Mouse (Mus musculus) embryonic facial prominence, embryonic 12.5 days (tissue): ENCODE data around the gene Itih4. TPM values are rescaled to one million over a fixed set of nuclear protein-coding genes. Genes with fewer than 3 reads are reported as not detected.

Experiments
- ATAC-seq: fragments of 200-750 bp; cut with Nextera tagmentation; 2 replicates; pipeline ENCODE4 v1.8.0; 2017; ENCODE audit not compliant: insufficient number of reproducible peaks, insufficient read depth, low FRiP score, low TSS enrichment
- H3K27ac ChIP-seq: fragments of 300-500 bp; sonication (generic); 2 replicates; pipeline ENCODE4 v1.5.1; 2016; ENCODE audit warnings: mild to moderate bottlenecking
- H3K27me3 ChIP-seq: fragments of 300-500 bp; sonication (generic); 2 replicates; pipeline ENCODE4 v1.6.1; 2016; ENCODE audit warnings: mild to moderate bottlenecking, moderate library complexity
- H3K36me3 ChIP-seq: fragments of 300-500 bp; sonication (generic); 2 replicates; pipeline ENCODE4 v1.6.1; 2016; ENCODE audit warnings: mild to moderate bottlenecking
- H3K4me1 ChIP-seq: fragments of 300-500 bp; sonication (generic); 2 replicates; pipeline ENCODE4 v1.6.1; 2016
- H3K4me2 ChIP-seq: fragments of 300-500 bp; sonication (generic); replicated peaks from 2 replicates; pipeline ENCODE4 v1.6.1; 2016; ENCODE audit warnings: mild to moderate bottlenecking, moderate library complexity
- H3K4me3 ChIP-seq: fragments of 300-500 bp; sonication (generic); 2 replicates; pipeline ENCODE4 v1.5.1; 2016; ENCODE audit warnings: mild to moderate bottlenecking
- H3K9ac ChIP-seq: fragments of 300-500 bp; sonication (generic); 2 replicates; pipeline ENCODE4 v1.6.1; 2016; ENCODE audit warnings: mild to moderate bottlenecking, moderate library complexity
- H3K9me3 ChIP-seq: fragments of 300-500 bp; sonication (generic); 2 replicates; pipeline ENCODE4 v1.6.1; 2016; ENCODE audit warnings: mild to moderate bottlenecking, moderate library complexity
- WGBS: fragments of 180-500 bp; shearing (Covaris S2); methylation state at CpG from one replicate; pipeline ENCODE4 v1.1.7; 2016; 5-methylcytosine and 5-hydroxymethylcytosine counted together
- polyA plus RNA-seq: library from polyadenylated mRNA; unstranded; fragments of >200 nt; fragmentation: Nextera tagmentation; extraction: Ambion mirVana; gene quantifications from 2 replicates; pipeline ENCODE4 v1.2.1, GENCODE M21; 2016

Gene Itih4
- polyA plus RNA-seq, 1 experiment from 2014 or later = not detected

- ATAC-seq = no peak
- Histone ChIP-seq H3K9me3 (no peaks in the 10 kb centered on the region), H3K27me3 (no peaks in the 10 kb centered on the region), H3K4me3 (no peak overlapping the region), H3K4me1 (peaks cover 11% of the 10 kb centered on the region), H3K9ac (no peak overlapping the region), H3K27ac (no peak overlapping the region), H3K36me3 (peaks cover 8% of the 10 kb centered on the region), H3K4me2 (no peak overlapping the region)
- 84% methylated on average over 17 of the region's 17 CpGs for WGBS
Measured at GRCm38 (mm10) chr14:30880811-30881717, 5.2 kb upstream of the Itih4 start.

GRCm38 (mm10) chr14:30881718-30882108 is 4.6 kb upstream of the Itih4 start:
- Histone ChIP-seq H3K4me3 (no peak overlapping the region), H3K4me2 (no peak overlapping the region), H3K9ac (no peak overlapping the region), H3K27me3 (no peaks in the 10 kb centered on the region), H3K9me3 (no peaks in the 10 kb centered on the region), H3K27ac (no peak overlapping the region), H3K36me3 (peaks cover 7% of the 10 kb centered on the region; the same call in 1 of the 2 replicates), H3K4me1 (peaks cover 11% of the 10 kb centered on the region)
- 92% methylated on average over 3 of the region's 3 CpGs for WGBS
- no peak for ATAC-seq

- H3K4me1 ChIP-seq = peaks cover 8% of the 10 kb centered on the region
- no peak for ATAC-seq
- WGBS = 5% methylated on average over 3 of the region's 3 CpGs
- no peaks in the 10 kb centered on the region for H3K27me3 ChIP-seq
- no peak overlapping the region for H3K4me2 ChIP-seq
- H3K9me3 ChIP-seq = no peaks in the 10 kb centered on the region
- H3K27ac ChIP-seq = no peak overlapping the region
- H3K4me3 ChIP-seq = no peak overlapping the region
- no peaks in the 10 kb centered on the region for H3K36me3 ChIP-seq
- H3K9ac ChIP-seq = no peak overlapping the region
Measured at GRCm38 (mm10) chr14:30885298-30885697, 978 bp upstream of the Itih4 start.

- no peak overlapping the region for H3K27ac ChIP-seq
- no peaks in the 10 kb centered on the region for H3K27me3 ChIP-seq
- H3K4me3 ChIP-seq = no peak overlapping the region
- no peaks in the 10 kb centered on the region for H3K9me3 ChIP-seq
- H3K4me2 ChIP-seq = peak overlapping the region; percentile 25
- H3K4me1 ChIP-seq = peaks cover 8% of the 10 kb centered on the region
- no peak for ATAC-seq
- no peaks in the 10 kb centered on the region for H3K36me3 ChIP-seq
- 11% methylated on average over 8 of the region's 9 CpGs for WGBS
- H3K9ac ChIP-seq = no peak overlapping the region
Measured at GRCm38 (mm10) chr14:30888271-30888732, 2.0 kb downstream of the Itih4 start.

GRCm38 (mm10) chr14:30899972-30900371 is 13.7 kb downstream of the Itih4 start:
- no peak overlapping the region for H3K4me2 ChIP-seq
- no peaks in the 10 kb centered on the region for H3K27me3 ChIP-seq
- no peaks in the 10 kb centered on the region for H3K9me3 ChIP-seq
- H3K27ac ChIP-seq = no peak overlapping the region
- ATAC-seq = no peak
- 70% methylated on average over 3 of the region's 3 CpGs for WGBS
- no peaks in the 10 kb centered on the region for H3K4me1 ChIP-seq
- no peaks in the 10 kb centered on the region for H3K36me3 ChIP-seq
- H3K4me3 ChIP-seq = no peak overlapping the region
- no peak overlapping the region for H3K9ac ChIP-seq

GRCm38 (mm10) chr14:30902628-30903027 is 16.4 kb downstream of the Itih4 start:
- 92% methylated on average over 5 of the region's 5 CpGs for WGBS

GRCm38 (mm10) chr14:30903036-30903435 is 16.8 kb downstream of the Itih4 start:
- Histone ChIP-seq H3K4me1 (no peaks in the 10 kb centered on the region), H3K9me3 (no peaks in the 10 kb centered on the region), H3K36me3 (no peaks in the 10 kb centered on the region), H3K27ac (no peak overlapping the region), H3K4me2 (no peak overlapping the region), H3K4me3 (no peak overlapping the region), H3K9ac (no peak overlapping the region), H3K27me3 (no peaks in the 10 kb centered on the region)
- no peak for ATAC-seq
- 49% methylated on average over 3 of the region's 3 CpGs for WGBS

More at GRCm38 (mm10) chr14:30902628-30903027, 16.4 kb downstream of the Itih4 start:
- H3K4me1 ChIP-seq = no peaks in the 10 kb centered on the region
- no peaks in the 10 kb centered on the region for H3K27me3 ChIP-seq
- H3K9ac ChIP-seq = no peak overlapping the region
- no peak overlapping the region for H3K4me3 ChIP-seq
- H3K4me2 ChIP-seq = no peak overlapping the region
- no peaks in the 10 kb centered on the region for H3K9me3 ChIP-seq
- no peak for ATAC-seq
- no peak overlapping the region for H3K27ac ChIP-seq
- H3K36me3 ChIP-seq = no peaks in the 10 kb centered on the region

GRCm38 (mm10) chr14:30904307-30904706 is 18.0 kb downstream of the Itih4 start:
- H3K9ac ChIP-seq = no peak overlapping the region
- no peaks in the 10 kb centered on the region for H3K27me3 ChIP-seq
- H3K36me3 ChIP-seq = no peaks in the 10 kb centered on the region
- no peaks in the 10 kb centered on the region for H3K9me3 ChIP-seq
- WGBS = 87% methylated on average over 8 of the region's 8 CpGs
- no peaks in the 10 kb centered on the region for H3K4me1 ChIP-seq
- no peak overlapping the region for H3K4me3 ChIP-seq
- H3K4me2 ChIP-seq = no peak overlapping the region
- no peak overlapping the region for H3K27ac ChIP-seq
- no peak for ATAC-seq

- no peaks in the 10 kb centered on the region for H3K4me1 ChIP-seq
- 93% methylated on average over 6 of the region's 6 CpGs for WGBS
Measured at GRCm38 (mm10) chr14:30906001-30906400, 19.7 kb downstream of the Itih4 start.

GRCm38 (mm10) chr14:30907814-30908265 is 21.6 kb downstream of the Itih4 start:
- no peaks in the 10 kb centered on the region for H3K36me3 ChIP-seq
- H3K9ac ChIP-seq = no peak overlapping the region
- WGBS = 86% methylated on average over 3 of the region's 3 CpGs
- H3K9me3 ChIP-seq = no peaks in the 10 kb centered on the region
- no peaks in the 10 kb centered on the region for H3K27me3 ChIP-seq
- no peaks in the 10 kb centered on the region for H3K4me1 ChIP-seq
- H3K4me3 ChIP-seq = no peak overlapping the region
- ATAC-seq = no peak
- H3K27ac ChIP-seq = no peak overlapping the region
- H3K4me2 ChIP-seq = no peak overlapping the region

More at GRCm38 (mm10) chr14:30906001-30906400, 19.7 kb downstream of the Itih4 start:
- Histone ChIP-seq H3K27ac (no peak overlapping the region), H3K4me3 (no peak overlapping the region), H3K27me3 (no peaks in the 10 kb centered on the region), H3K4me2 (no peak overlapping the region), H3K9ac (no peak overlapping the region), H3K36me3 (no peaks in the 10 kb centered on the region), H3K9me3 (no peaks in the 10 kb centered on the region)
- no peak for ATAC-seq

GRCm38 (mm10) chr14:30911141-30911540 is 24.9 kb downstream of the Itih4 start:
- no peaks in the 10 kb centered on the region for H3K4me1 ChIP-seq
- WGBS = 90% methylated on average over 8 of the region's 8 CpGs
- ATAC-seq = no peak

GRCm38 (mm10) chr14:30912641-30913040 is 26.4 kb downstream of the Itih4 start:
- no peak overlapping the region for H3K27ac ChIP-seq
- H3K4me2 ChIP-seq = no peak overlapping the region
- H3K9ac ChIP-seq = no peak overlapping the region
- no peaks in the 10 kb centered on the region for H3K4me1 ChIP-seq
- no peaks in the 10 kb centered on the region for H3K9me3 ChIP-seq
- ATAC-seq = no peak
- no peaks in the 10 kb centered on the region for H3K27me3 ChIP-seq
- 82% methylated on average over 8 of the region's 8 CpGs for WGBS
- H3K36me3 ChIP-seq = no peaks in the 10 kb centered on the region
- H3K4me3 ChIP-seq = no peak overlapping the region

More at GRCm38 (mm10) chr14:30911141-30911540, 24.9 kb downstream of the Itih4 start:
- H3K4me2 ChIP-seq = no peak overlapping the region
- no peaks in the 10 kb centered on the region for H3K27me3 ChIP-seq
- H3K36me3 ChIP-seq = no peaks in the 10 kb centered on the region
- no peak overlapping the region for H3K27ac ChIP-seq
- H3K4me3 ChIP-seq = no peak overlapping the region
- no peak overlapping the region for H3K9ac ChIP-seq
- H3K9me3 ChIP-seq = no peaks in the 10 kb centered on the region
